Mouse (Mus musculus): ENCODE measurements at regions not wholly inside any gene's neighbourhood (a gene's known extent, or its start where the extent isn't known, plus 50 kb on each side); places are given as distances from the start of the nearest gene placed in this dataset.

DNA sequence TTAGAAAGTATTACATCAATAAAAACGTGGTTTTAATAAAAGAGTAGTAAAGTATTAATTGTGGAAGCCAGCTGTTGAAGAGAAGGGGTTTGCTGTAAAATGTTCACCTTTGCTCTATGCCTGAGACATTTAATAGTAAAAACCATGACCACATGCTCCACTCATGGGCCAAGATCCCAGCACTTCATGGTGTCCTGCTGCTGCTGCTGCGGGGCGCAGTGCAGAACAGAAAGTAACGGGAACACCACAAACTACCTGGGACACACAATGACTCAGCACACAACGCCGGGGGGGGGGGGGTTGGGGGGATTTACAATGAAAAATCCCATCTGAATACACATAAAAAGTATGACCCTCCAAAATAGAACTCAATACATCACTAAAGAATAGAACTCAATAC is 124.8 kb upstream of the Klf14 start:
- no peak for ATAC-seq (ENCODE audit: low TSS enrichment)

DNA sequence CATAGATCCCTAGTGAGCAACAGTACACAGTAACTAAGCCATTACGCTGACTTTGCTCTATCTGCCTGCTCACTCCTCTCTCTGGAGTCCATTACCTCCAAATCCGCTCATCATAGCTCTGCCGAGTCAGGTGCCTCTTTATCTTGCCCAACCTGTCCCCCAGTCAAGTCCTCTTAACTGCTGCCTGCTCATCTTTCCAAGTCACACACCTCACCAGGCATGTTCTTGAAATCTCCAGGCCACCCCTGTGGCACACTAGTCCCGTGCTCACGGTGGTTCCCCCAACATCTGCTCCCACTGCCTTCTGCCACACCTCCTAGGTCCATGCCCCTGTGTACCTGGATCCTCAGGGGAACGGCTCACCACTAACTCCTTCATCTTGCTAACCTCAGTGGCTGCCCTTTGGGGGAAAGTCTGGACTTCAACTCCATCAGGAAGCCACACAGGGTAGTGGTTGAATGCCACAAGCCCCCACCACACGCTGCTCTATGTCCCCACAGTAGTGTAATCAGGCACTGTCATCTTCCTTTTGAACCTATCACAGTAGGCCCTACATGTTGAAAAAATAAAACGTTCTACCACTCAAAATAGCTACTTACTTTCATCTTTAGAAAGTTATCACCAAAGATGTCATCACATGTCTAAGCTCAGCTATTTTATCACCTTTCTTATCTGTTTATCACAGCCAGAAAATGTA is 126.3 kb upstream of the Klf14 start:
- no peak for ATAC-seq (ENCODE audit: low TSS enrichment)

DNA sequence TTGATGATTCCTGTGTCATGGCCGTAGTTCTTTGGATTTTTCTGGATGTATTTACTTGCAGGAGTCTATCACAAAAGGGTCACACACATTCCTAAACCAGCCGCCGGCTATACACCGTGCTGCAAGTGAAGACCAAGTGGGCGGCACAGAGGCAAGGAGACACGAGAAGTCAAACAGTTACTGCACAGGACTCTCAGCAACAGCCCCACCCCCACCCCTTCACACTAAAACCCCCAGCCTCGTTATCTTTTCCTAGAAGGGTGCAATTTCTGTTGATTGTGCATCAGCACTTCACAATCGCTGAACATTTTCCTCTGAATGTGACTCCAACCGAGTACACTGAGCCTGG is 126.9 kb upstream of the Klf14 start:
- no peak for ATAC-seq (ENCODE audit: low TSS enrichment)

DNA sequence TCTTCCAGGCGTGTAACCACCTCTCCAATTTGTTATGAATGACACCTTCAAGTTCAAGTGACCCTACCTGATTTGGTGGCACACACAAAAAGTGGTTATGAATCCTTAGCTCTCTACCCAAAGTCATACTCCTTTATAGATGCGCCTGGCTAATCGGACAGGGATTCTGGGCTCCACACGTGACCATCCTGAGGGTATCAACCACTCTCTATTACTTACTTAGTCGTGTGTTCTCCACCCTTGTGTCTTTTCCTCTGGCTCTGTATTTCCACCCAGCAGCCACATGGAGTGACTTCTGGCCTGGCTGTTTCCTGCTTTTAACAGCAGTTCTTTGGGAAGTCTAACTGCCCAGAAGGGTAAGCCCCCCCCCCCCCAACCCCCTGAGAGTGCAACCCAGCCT is 127.4 kb upstream of the Klf14 start:
- ATAC-seq (ENCODE audit: low TSS enrichment) = no peak

DNA sequence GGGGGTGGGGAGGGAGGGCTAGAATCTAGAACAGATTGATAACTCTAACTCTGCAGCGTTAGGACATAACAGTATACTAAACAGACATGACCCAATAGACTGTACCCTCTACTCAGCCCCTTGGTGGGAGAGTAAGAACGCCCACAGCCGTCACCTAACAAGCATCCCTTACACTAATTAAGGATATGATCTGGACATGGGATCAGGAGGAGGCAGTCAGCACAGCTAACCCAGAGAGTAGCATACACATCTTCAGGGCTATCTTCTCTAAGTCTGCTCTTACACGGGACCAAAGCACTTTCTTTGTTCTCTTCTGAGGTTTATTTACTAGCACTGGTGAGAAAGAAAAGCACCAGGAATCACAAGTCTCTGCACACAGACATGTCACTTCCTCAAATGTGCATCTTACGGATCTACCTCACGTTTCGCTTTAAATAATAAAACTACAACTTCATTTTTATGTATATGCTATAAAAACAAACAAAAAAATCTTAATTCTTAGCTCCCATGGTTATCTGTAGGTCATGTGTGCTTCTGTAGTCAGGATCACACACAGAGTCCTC is 128.0 kb upstream of the Klf14 start:
- ATAC-seq (ENCODE audit: low TSS enrichment) = no peak

DNA sequence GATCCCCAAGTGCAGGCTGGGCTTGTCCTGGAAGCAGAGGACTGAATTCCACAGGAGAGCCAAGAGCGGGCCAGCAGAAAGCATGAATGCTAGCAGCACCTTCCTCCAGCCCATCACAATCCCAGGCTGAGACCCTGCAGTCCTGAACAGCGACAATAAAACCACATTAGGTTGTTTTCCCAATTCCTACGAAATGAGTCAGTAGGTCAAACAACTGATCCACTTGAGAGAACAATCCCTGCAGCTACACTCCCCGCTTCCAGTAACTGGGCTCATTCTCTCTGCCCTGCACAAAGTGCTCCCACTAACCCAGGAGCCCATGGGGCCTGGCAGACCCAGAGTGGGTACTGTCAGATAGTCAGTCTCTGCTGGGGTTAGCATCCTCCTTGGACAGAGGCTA is 128.6 kb upstream of the Klf14 start:
- ATAC-seq (ENCODE audit: low TSS enrichment) = no peak

DNA sequence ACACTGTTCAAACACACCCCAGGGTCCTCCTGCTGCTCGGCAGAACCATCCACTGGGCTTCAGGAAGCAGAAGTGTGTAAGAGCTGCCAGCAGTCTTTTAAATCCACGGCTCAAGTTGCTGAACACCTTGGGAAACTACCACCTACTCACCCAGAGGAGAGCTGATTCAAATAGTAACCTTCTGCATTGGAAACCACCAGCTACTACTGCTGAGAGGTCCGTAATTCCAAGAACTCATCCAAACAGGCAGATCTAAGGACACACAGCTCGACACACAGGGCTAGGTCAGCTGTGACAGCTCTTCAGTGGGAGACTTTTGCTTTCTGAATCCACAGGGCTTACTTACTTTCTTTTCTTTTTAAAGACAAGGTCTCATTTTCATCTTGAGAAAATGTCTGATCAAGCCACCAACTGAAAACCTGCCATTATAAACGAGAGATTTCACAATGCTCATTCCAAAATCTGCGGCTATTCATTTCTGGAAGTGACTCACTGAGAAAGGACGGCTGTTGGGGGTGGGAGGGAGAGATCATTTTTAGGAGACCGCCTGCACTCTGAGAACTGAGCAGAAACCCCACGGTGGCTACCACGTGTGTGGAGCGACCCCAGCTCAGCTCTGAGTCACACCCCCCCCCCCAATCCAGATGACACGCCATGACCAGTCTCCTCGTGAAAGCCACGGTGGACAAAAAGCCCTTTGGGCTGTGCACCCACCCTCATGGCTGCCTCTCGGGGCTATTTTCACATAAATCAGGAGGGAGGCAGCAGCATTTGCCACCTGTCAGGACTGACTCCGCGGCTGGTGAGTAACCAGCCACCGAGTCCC is 129.5 kb upstream of the Klf14 start:
- peak; percentile 35 for ATAC-seq (ENCODE audit: low TSS enrichment)

DNA sequence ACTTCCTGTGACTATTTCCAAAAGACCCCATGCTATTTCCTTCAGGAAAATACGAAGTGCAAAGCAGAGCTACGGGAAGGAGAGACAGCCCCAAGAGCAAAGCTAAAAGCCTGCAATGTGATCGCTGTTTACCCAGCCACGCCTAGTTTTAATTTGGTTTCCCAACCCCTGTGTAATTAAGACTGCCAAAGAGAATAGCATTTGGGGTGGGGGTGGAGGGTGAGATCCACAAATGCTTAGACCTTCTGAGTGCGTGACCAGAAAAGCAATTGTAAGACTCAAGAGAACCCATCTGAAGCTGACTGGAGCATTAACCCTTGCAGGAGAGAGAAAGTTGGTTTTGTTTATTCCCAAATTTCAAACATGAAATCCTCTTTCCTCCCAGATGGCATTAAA is 130.1 kb upstream of the Klf14 start:
- peak; percentile 7; the same call in 1 of the 2 replicates for ATAC-seq (ENCODE audit: low TSS enrichment)

DNA sequence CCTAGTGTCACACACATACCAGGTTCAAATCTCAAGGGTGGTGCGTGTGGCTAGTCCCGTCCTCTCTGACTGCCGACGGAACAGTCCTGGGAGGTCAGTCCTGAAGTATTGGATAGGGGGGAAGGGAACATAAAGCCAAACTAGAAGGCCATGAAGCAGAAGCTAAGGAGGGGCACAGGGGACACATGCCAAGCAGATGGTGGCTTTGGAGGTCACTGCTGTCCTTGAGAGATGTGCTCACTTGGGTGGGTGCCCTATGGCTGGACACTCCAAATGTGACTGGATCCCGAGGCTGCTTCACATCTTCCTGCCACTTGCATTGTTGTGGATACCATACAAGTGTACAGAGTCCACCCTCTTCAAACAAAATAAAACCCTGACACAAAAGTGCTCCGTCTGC is 131.4 kb upstream of the Klf14 start:
- no peak for ATAC-seq (ENCODE audit: low TSS enrichment)

DNA sequence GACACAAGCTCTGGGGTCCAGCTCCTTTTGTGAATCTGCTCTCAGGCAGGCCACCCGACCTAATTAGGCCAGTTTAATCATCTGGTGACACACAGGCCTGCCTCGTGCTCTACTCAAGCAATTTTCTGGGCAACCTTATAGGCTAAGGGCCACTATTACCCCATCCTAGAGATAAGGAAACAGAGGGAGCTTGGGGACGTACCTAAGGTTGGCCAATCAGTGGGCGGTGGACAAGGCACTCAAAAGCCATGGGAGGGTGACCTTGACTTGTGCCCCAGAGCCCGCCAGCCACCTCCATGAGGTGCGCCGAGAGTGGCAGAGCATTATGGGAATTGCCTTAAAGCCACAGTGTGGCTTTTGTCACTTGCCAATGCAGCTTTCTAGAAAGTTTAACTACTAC is 131.9 kb upstream of the Klf14 start:
- no peak for ATAC-seq (ENCODE audit: low TSS enrichment)

DNA sequence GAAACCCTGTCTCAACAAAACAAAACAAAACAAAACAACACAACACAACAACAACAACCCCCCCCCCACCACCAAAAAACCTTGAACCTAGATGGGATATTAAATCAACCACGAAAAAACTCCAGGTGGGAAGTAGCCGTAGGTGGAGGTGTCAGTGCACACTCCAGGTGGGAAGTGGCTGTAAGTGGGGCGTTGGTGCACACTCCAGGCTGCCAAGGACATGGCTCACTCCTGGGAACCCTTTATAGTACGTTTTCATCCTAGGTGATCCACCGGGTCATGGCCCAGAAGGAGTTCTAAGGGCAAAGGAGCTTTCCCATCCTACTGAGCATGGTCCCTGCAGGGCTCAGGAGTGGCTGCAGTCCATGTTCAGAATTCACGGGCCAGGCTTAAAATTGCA is 133.4 kb upstream of the Klf14 start:
- no peak for ATAC-seq (ENCODE audit: low TSS enrichment)

DNA sequence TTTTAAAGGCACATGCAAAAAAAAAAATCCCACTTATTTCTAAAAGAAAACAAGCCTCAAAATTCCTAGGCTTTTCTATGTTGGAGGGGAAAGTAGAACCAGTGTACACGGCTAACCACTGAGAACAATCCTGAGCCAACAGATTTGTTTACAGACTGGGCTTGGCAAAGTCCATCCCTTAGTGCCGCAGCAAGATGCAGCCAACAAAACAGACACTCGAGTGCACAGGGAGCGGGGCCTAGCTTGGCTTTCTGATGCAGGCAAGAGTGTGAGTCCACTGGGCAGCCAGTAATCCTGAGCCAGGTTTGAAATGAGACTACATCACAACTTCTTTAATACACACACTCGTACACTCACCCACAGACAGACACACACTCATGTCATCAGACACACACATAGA is 133.9 kb upstream of the Klf14 start:
- no peak for ATAC-seq (ENCODE audit: low TSS enrichment)

DNA sequence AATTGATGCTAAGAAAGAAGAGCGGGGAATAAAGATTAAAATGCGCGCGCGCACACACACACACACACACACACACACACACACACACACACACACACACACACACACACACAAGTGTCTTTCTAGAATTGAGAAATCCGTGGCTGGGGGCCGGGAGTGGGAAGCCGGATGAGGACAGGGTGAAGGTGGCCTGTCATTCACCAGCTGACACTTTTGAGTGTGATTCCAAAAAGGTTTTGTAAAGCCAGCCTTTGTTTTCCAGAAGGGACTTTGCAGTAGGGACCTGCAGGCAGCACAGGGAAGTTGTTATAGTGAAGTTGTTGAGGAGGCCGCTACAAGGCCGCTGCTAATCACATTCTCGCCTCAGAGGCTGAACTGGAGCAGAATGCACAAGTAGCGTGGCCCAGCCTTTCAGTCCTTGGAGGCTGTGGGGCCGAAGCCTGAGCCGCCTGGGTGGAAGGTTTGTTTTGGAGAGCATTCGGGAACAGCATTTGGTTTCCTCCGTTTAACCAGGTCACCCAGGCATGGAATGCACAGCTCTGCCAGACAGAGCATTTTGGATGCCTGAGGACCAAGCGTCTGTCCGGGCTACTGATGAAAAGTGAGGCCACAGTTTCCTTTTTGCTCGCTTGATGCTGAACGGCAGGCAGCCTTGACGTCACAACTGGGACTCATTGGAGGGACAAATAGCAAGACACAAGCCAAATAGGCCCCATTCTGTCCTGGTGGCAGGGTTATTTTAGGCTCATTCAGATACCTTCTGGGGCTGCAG is 137.3 kb upstream of the Klf14 start:
- ATAC-seq (ENCODE audit: low TSS enrichment) = peak; percentile 33

DNA sequence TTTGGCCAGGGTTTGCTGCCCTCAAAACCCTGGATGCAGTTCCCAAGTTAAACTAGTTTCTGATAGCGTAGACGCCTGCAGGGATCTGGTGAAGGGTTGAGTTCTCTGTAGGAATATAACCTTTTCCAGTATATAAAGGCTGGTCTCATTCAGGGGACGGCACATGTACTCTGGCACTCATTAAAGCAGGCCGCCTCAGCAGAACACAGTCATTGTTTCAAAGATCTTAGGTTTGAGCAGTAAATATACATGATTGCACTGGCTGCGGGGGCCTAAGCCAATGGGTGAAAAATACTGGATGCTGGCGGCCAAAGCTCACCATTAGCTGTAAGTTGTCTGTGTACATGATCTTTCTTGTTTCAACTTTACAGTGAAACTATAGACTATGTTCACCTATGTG is 137.9 kb upstream of the Klf14 start:
- no peak for ATAC-seq (ENCODE audit: low TSS enrichment)

DNA sequence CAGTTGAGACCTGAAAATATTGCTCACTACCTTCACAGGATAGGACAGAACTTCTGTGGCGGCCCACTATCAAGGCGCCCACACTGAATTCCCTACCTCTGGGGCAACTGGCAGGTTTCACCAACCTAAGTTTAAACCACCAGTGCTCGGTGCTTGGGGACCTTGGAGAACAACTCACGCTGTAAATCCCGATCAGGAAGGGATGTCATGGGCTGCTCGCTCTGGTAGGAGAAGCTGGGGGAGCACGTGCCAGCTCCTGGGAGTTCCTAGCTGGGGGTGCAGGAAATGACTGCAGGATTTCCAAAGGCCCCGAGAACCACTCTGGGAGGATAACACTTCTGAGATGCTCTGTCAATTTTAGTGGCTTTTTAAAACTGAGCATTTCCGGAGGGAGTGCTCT is 138.4 kb upstream of the Klf14 start:
- ATAC-seq (ENCODE audit: low TSS enrichment) = no peak

DNA sequence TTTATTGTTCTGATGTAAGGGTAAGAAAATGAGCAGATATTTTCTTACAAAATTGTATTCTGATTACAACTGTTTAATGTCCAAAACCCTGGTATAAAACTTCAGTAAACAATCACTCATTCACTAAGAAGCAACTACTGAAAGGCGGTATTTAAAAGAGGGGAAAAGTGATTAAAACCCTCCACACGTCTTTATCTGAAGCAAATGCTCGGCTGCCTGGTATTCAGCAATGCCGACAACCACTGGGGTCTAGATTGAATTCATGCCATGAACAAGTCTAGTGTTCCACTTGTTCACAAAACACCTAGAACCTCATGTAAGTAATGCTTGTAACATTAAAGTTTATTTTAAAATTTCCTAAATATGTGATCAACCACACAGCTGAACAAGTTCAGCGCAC is 139.2 kb upstream of the Klf14 start:
- no peak for ATAC-seq (ENCODE audit: low TSS enrichment)

DNA sequence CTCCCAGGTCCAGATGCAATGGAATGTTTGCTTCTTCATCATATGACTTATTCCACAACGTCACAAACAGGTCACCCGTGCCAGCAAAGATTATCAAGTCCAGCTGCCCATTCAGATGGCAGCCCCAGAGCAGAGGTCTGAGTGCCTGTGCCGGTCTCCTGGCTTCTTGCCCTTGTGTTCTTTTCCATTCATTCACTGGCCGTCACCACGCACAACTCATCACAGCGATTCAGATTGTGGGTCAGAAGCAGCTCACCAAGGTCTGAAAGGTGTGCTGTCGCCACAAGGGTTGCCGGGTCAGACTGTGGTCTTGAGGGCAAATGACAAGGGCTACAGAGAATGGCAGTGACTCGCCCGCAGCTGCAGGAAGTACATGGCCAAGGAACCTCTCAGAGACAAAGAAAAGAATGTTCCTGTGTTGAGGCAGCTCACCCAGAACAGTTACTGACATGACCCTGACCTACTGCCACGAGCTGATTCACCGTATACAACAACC is 141.3 kb upstream of the Klf14 start:
- no peak for ATAC-seq (ENCODE audit: low TSS enrichment)

DNA sequence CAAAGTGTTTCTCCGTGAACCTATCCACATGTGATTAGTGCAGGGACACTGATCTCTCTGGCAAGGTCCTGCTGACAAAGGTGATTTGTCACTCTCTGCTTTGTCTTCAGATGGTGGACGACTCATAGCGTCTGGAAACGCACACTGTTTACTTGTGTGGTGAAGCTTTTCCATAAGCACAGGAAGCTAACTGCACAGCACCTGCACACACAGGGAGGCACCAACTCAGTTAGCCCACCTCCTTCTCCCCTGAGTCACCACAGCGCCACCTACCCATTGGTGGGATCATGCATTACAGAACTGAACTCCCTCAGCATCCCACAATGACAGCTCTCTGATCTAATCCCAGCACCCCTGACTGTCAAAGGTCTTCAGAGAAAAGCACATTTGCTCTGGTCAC is 141.9 kb upstream of the Klf14 start:
- ATAC-seq (ENCODE audit: low TSS enrichment) = no peak

DNA sequence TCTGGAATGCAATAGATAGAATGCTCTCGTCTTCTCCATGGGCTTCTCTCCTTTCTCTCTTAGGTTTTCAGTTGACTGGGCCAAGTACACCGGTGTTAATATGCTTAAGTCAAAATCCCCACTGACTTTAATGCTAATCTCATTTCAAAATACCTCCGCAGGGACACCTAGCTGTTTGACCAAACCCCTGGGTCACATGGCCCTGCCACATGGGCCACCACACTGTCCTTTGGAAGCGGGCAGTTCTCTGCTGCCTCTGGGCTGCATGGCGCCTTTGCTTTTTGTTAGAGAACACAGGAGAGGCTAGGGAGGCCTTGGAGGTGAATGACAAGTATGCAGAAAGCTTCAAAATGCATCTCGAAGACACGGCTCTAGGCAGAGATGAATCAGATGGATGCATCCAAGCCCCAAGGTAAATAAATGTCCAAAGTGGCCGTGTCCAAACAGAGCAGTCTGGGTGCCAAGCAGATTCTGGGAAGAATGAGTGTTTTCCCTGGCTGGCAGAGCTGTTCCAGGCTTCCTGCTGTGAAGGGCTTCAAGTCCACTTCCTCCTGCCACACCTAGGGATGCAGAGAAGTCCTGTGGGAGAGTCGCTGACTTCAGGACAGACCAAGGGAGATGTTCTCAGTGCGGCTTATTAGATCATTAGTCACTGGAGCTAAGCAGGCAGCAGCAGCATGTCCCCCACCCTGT is 147.4 kb upstream of the Klf14 start:
- no peak for ATAC-seq (ENCODE audit: low TSS enrichment)

DNA sequence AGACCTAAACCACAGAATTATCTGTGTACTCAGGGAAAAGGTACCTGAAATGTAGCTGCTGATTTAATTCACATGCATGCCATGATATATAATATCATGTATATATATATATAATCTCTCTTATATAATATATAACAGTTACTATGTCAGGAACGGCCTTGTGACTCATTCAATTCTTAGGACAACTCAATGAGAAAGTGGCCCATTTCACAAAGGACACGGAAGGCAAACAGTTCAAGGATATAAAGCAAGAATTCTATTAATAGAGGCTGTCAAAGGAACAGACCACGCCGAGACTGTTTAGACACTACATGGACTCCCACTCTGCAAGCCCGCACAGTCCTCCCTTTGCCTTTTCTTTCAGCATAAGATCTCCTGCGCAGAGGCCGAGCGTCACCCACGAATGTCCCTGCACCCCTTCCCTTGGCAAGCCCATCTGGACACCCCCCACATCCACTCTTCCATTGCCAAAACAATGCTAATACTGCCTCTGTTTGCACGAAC is 148.0 kb upstream of the Klf14 start:
- peak; percentile 31 for ATAC-seq (ENCODE audit: low TSS enrichment)

DNA sequence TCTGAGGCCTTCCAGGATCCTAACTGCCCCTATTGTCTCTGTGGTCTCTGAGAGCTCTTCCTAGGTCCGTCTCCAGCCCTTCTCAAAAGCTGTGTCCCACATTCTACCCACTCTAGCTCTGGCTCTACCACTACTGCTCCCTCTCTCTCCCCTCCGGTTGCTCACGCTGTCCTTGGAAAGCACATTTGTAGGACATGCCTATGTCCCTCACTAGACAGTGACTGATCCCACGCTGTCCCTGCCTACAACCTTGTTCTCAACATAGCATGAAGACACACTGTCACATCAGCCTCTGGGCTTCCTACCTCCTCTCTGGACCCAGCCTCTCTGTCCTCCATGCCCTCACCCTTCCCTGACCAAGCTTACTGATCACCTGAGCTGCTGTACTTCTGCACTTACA is 148.5 kb upstream of the Klf14 start:
- ATAC-seq (ENCODE audit: low TSS enrichment) = peak; percentile 60
